Mouse (Mus musculus) limb, embryonic 14.5 days (tissue): Measurements from ENCODE around the gene Qk. TPM values are rescaled to one million over a fixed set of nuclear protein-coding genes. Genes with fewer than 3 reads are reported as not detected.

Experiments
- ATAC-seq: fragments of 200-750 bp; cut with Nextera tagmentation; 2 replicates; pipeline ENCODE4 v1.8.0; 2017; ENCODE audit warnings: low read depth, moderate number of reproducible peaks, moderate TSS enrichment; ENCODE audit not compliant: low FRiP score
- DNase-seq: peaks from one replicate; pipeline ENCODE4 v3.0.0-alpha.2; 2015; ENCODE audit warnings: low spot score
- H3K27ac ChIP-seq: fragments of 300-500 bp; sonication (generic); replicated peaks from 2 replicates; pipeline ENCODE4 v1.5.1; 2014; ENCODE audit warnings: low read depth, mild to moderate bottlenecking, low read length, moderate library complexity, mixed read lengths
- H3K27me3 ChIP-seq: fragments of 300-500 bp; sonication (generic); 2 replicates; pipeline ENCODE4 v1.6.1; 2014; ENCODE audit warnings: low read length, mixed read lengths; ENCODE audit not compliant: control insufficient read depth, insufficient read depth
- H3K36me3 ChIP-seq: fragments of 300-500 bp; sonication (generic); 2 replicates; pipeline ENCODE4 v1.6.1; 2014; ENCODE audit warnings: mild to moderate bottlenecking, low read length, moderate library complexity, mixed read lengths; ENCODE audit not compliant: control insufficient read depth, insufficient read depth
- H3K4me1 ChIP-seq: fragments of 300-500 bp; sonication (generic); 2 replicates; pipeline ENCODE4 v1.6.1; 2014; ENCODE audit warnings: antibody characterized with exemption, low read length, mixed read lengths; ENCODE audit not compliant: control insufficient read depth, insufficient read depth
- H3K4me2 ChIP-seq: fragments of 300-500 bp; sonication (generic); replicated peaks from 2 replicates; pipeline ENCODE4 v1.6.1; 2014; ENCODE audit warnings: low read depth, mild to moderate bottlenecking, low read length, moderate library complexity; ENCODE audit not compliant: severe bottlenecking
- H3K4me3 ChIP-seq: fragments of 300-500 bp; sonication (generic); replicated peaks from 2 replicates; pipeline ENCODE4 v1.5.1; 2014; ENCODE audit warnings: low read length
- H3K9ac ChIP-seq: fragments of 300-500 bp; sonication (generic); 2 replicates; pipeline ENCODE4 v1.6.1; 2014; ENCODE audit warnings: mild to moderate bottlenecking, low read depth, low read length, moderate library complexity; ENCODE audit not compliant: severe bottlenecking
- H3K9me3 ChIP-seq: fragments of 300-500 bp; sonication (generic); 2 replicates; pipeline ENCODE4 v1.6.1; 2016; ENCODE audit warnings: low read length; ENCODE audit not compliant: control insufficient read depth
- POLR2A ChIP-seq: fragments of 200-500 bp; IDR thresholded peaks from 2 replicates; pipeline ENCODE4 v1.8.0; 2012; ENCODE audit warnings: inconsistent platforms, mild to moderate bottlenecking, moderate library complexity, borderline replicate concordance; ENCODE audit not compliant: insufficient read depth, insufficient read length; ENCODE audit errors: extremely low read depth
- WGBS: fragments of 180-500 bp; shearing (Covaris S2); extraction: QIAGEN DNeasy Blood & Tissue Kit; methylation state at CpG from one replicate; pipeline ENCODE4 v1.1.7; 2014; 5-methylcytosine and 5-hydroxymethylcytosine counted together
- polyA plus RNA-seq, 2 experiments: library from polyadenylated mRNA; depleted of rRNA in 1 of 2; stranded (reverse) in 1 of 2; unstranded in 1 of 2; fragments of >200 nt; fragmentation: Nextera tagmentation in 1 of 2; extraction: Ambion mirVana in 1 of 2; gene quantifications; 2 replicates each; pipeline versions ENCODE4 v1.2.1 to v1.2.3; 2012 to 2014

Gene Qk
- polyA plus RNA-seq, 2 experiments: 52.7 to 164 TPM

GRCm38 (mm10) chr17:10326596-10327045 lies 7.0 kb upstream of the Qk start:
- H3K27ac ChIP-seq: no peak overlapping the region
- no peak overlapping the region for H3K4me2 ChIP-seq
- no peaks in the 10 kb centered on the region for H3K9me3 ChIP-seq
- TF ChIP-seq POLR2A: no peak
- DNase-seq: no peak
- no peaks in the 10 kb centered on the region; the same call in 1 of the 2 replicates for H3K4me1 ChIP-seq
- H3K9ac ChIP-seq: no peak overlapping the region
- 77% methylated on average over 3 of the region's 3 CpGs for WGBS
- H3K36me3 ChIP-seq: peaks cover 3% of the 10 kb centered on the region; the same call in 1 of the 2 replicates
- no peaks in the 10 kb centered on the region for H3K27me3 ChIP-seq
- ATAC-seq: no peak; the same call in 1 of the 2 replicates
- no peak overlapping the region for H3K4me3 ChIP-seq

- Histone ChIP-seq H3K9me3 (no peaks in the 10 kb centered on the region), H3K9ac (no peak overlapping the region), H3K27ac (no peak overlapping the region), H3K4me3 (no peak overlapping the region), H3K36me3 (peaks cover 3% of the 10 kb centered on the region; the same call in 1 of the 2 replicates), H3K27me3 (no peaks in the 10 kb centered on the region), H3K4me2 (no peak overlapping the region), H3K4me1 (no peaks in the 10 kb centered on the region; the same call in 1 of the 2 replicates)
- DNase-seq (no peak), ATAC-seq (no peak)
- TF ChIP-seq POLR2A: no peak
- WGBS: 87% methylated on average over 4 of the region's 4 CpGs
These were observed 6.3 kb upstream of the Qk start for GRCm38 (mm10) chr17:10325921-10326320.

GRCm38 (mm10) chr17:10321754-10322153 lies 2.1 kb upstream of the Qk start:
- Histone ChIP-seq H3K4me1 (peaks cover under 1% of the 10 kb centered on the region), H3K4me2 (no peak overlapping the region), H3K27me3 (no peaks in the 10 kb centered on the region), H3K9me3 (no peaks in the 10 kb centered on the region), H3K4me3 (no peak overlapping the region), H3K9ac (no peak overlapping the region), H3K27ac (no peak overlapping the region), H3K36me3 (peaks cover 3% of the 10 kb centered on the region; the same call in 1 of the 2 replicates)
- DNase-seq (no peak), ATAC-seq (no peak)
- WGBS: 88% methylated on average over 4 of the region's 4 CpGs
- no peak for TF ChIP-seq POLR2A

- H3K36me3 ChIP-seq: peaks cover 3% of the 10 kb centered on the region; the same call in 1 of the 2 replicates
- peaks cover 5% of the 10 kb centered on the region for H3K4me1 ChIP-seq
- no peak overlapping the region for H3K9ac ChIP-seq
- WGBS: 44% methylated on average over 1 of the region's 1 CpGs
- 0 out of 2 replicates have a peak overlapping the region, but pooled peaks have one; percentile 13 for H3K4me3 ChIP-seq
- H3K27ac ChIP-seq: no peak overlapping the region
- DNase-seq: no peak
- no peaks in the 10 kb centered on the region for H3K27me3 ChIP-seq
- no peak for TF ChIP-seq POLR2A
- ATAC-seq: no peak
- peak overlapping the region; percentile 34 for H3K4me2 ChIP-seq
- H3K9me3 ChIP-seq: no peaks in the 10 kb centered on the region
These were observed 1.4 kb upstream of the Qk start for GRCm38 (mm10) chr17:10321092-10321491.

- DNase-seq (no peak), ATAC-seq (no peak)
- no peaks in the 10 kb centered on the region for H3K27me3 ChIP-seq
- TF ChIP-seq POLR2A: no peak
- H3K4me2 ChIP-seq: peak overlapping the region; percentile 63
- peaks cover 5% of the 10 kb centered on the region for H3K4me1 ChIP-seq
- 17% methylated on average over 10 of the region's 10 CpGs for WGBS
- peak overlapping the region; percentile 99 for H3K27ac ChIP-seq
- H3K4me3 ChIP-seq: peak overlapping the region; percentile 85
- H3K36me3 ChIP-seq: peaks cover 3% of the 10 kb centered on the region; the same call in 1 of the 2 replicates
- peak overlapping the region; percentile 98 for H3K9ac ChIP-seq
- no peaks in the 10 kb centered on the region for H3K9me3 ChIP-seq
These were observed 769 bp upstream of the Qk start for GRCm38 (mm10) chr17:10320456-10320790.

- WGBS: under 1% methylated on average over 17 of the region's 46 CpGs
- Histone ChIP-seq H3K4me3 (peak overlapping the region; percentile 85), H3K9ac (peak overlapping the region; percentile 98), H3K27me3 (no peaks in the 10 kb centered on the region), H3K4me1 (peaks cover 10% of the 10 kb centered on the region), H3K27ac (peak overlapping the region; percentile 99), H3K9me3 (no peaks in the 10 kb centered on the region), H3K36me3 (no peaks in the 10 kb centered on the region), H3K4me2 (peak overlapping the region; percentile 36; the same call in 1 of the 2 replicates)
- no peak for ATAC-seq
- DNase-seq: no peak
- TF ChIP-seq POLR2A: 0 out of 2 replicates have a peak, but pooled peaks have one; percentile 3
These were observed 296 bp downstream of the Qk start for GRCm38 (mm10) chr17:10319431-10319684.
